8 mouse cellular contexts compared by ENCODE assay signal in the genomic region with DNA sequence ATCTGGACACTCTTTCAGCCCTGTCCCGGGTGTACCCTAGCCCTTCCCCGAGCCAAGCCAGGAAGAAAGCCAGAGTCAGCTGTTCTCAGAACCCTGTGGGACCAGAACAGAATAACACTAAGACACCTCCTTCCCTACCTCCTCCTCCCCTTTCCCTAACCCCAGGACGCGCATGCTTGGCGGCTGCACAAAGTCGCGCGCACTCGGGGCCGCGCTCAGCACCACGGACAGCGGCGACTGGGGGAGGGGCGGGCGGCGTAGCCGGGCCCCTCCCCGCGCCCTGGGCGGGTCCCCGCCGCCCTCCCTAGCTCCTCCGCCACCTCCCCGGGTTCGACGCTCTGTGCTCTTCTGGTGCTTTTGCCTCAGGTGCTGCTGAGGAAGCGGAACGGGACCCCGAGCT. TPM values are rescaled to one million over a fixed set of nuclear protein-coding genes. Genes with fewer than 3 reads are reported as not detected.
DNase-seq lines count a peak whose midpoint lies in the region; ATAC-seq and TF ChIP-seq lines count a peak whose summit lies in the region.

No protein-coding gene starts in this region.

- intact Hi-C loops in gastrocnemius, postnatal 14 days (cut with DNase I; ENCODE audit: low total_unique reads) = no loop called here
- intact Hi-C loops in left cerebral cortex, postnatal 4 days (cut with DNase I) = no loop called here

- H3K27me3 ChIP-seq in intestine, postnatal 0 days (replicated peaks; ENCODE audit: control insufficient read depth, insufficient read depth, low read length) = peaks cover 3% of the 10 kb centered on the region; the same call in 1 of the 2 replicates
- peaks cover 2% of the 10 kb centered on the region for H3K27me3 ChIP-seq in midbrain, embryonic 11.5 days (ENCODE audit: control insufficient read depth, insufficient read depth, low read length)
- peaks cover 3% of the 10 kb centered on the region; the same call in 1 of the 2 replicates for H3K27me3 ChIP-seq in stomach, embryonic 15.5 days (replicated peaks)

- no peak overlapping the region for H3K27ac ChIP-seq in intestine, postnatal 0 days (ENCODE audit: low read depth, low read length)
- peak overlapping the region; percentile 51 for H3K27ac ChIP-seq in midbrain, embryonic 11.5 days (ENCODE audit: low read depth, low read length)
- H3K27ac ChIP-seq in stomach, embryonic 15.5 days = no peak overlapping the region

- ATAC-seq in intestine, postnatal 0 days = peak; percentile 39
- peak; percentile 71 for ATAC-seq in midbrain, embryonic 11.5 days (ENCODE audit: low FRiP score)
- peak; percentile 28; the same call in 1 of the 2 replicates for ATAC-seq in stomach, embryonic 15.5 days (ENCODE audit: insufficient read depth, low FRiP score, low read depth)

- H3K4me2 ChIP-seq in intestine, postnatal 0 days (replicated peaks; ENCODE audit: low read depth) = peak overlapping the region; percentile 95
- peak overlapping the region; percentile 80 for H3K4me2 ChIP-seq in midbrain, embryonic 11.5 days
- peak overlapping the region; percentile 96 for H3K4me2 ChIP-seq in stomach, embryonic 15.5 days

- DNase-seq in layer of hippocampus, adult 11-12 months (ENCODE audit: low spot score) = peak; percentile 73
- no peak for DNase-seq in layer of hippocampus, adult 9-10 months (ENCODE audit: low spot score)
- peak; percentile 83 to 90 for DNase-seq in cerebellum, postnatal 36 days
- DNase-seq in gastrocnemius, postnatal 14 days = peak; percentile 63
- DNase-seq in left cerebral cortex, postnatal 4 days = peak; percentile 89
- peak; percentile 96 for DNase-seq in midbrain, embryonic 11.5 days (ENCODE audit: low spot score, missing footprints)

- H3K4me1 ChIP-seq in intestine, postnatal 0 days (replicated peaks; ENCODE audit: control insufficient read depth, insufficient read depth, low read length) = peaks cover 5% of the 10 kb centered on the region; the same call in 1 of the 2 replicates
- H3K4me1 ChIP-seq in midbrain, embryonic 11.5 days (ENCODE audit: control insufficient read depth, insufficient read depth, low read length) = peaks cover 11% of the 10 kb centered on the region
- H3K4me1 ChIP-seq in stomach, embryonic 15.5 days = peaks cover 8% of the 10 kb centered on the region

- peak overlapping the region; percentile 11; the same call in 1 of the 2 replicates for H3K9ac ChIP-seq in intestine, postnatal 0 days (ENCODE audit: low read depth, low read length)
- H3K9ac ChIP-seq in midbrain, embryonic 11.5 days (ENCODE audit: low read length) = peak overlapping the region; percentile 60
- H3K9ac ChIP-seq in stomach, embryonic 15.5 days = 0 out of 2 replicates have a peak overlapping the region, but pooled peaks have one; percentile 29

- TF ChIP-seq CTCF in intestine, postnatal 0 days (IDR thresholded peaks at IDR 0.05; ENCODE audit: low read depth) = no peak

- WGBS in intestine, postnatal 0 days = 2% methylated on average over 28 of the region's 30 CpGs
- 4% methylated on average over 30 of the region's 30 CpGs for WGBS in midbrain, embryonic 11.5 days
- WGBS in stomach, embryonic 15.5 days = 2% methylated on average over 26 of the region's 30 CpGs

- H3K9me3 ChIP-seq in intestine, postnatal 0 days (ENCODE audit: control insufficient read depth) = no peaks in the 10 kb centered on the region
- H3K9me3 ChIP-seq in midbrain, embryonic 11.5 days (ENCODE audit: control insufficient read depth, low read length) = peaks cover 5% of the 10 kb centered on the region; the same call in 1 of the 2 replicates
- H3K9me3 ChIP-seq in stomach, embryonic 15.5 days = no peaks in the 10 kb centered on the region

- H3K36me3 ChIP-seq in intestine, postnatal 0 days (ENCODE audit: control insufficient read depth, insufficient read depth) = peaks cover 20% of the 10 kb centered on the region; the same call in 1 of the 2 replicates
- H3K36me3 ChIP-seq in midbrain, embryonic 11.5 days (ENCODE audit: control insufficient read depth, insufficient read depth, low read length) = peaks cover 5% of the 10 kb centered on the region; the same call in 1 of the 2 replicates
- H3K36me3 ChIP-seq in stomach, embryonic 15.5 days = peaks cover 7% of the 10 kb centered on the region; the same call in 1 of the 2 replicates

- H3K4me3 ChIP-seq in intestine, postnatal 0 days (ENCODE audit: low read depth, low read length) = peak overlapping the region; percentile 45
- H3K4me3 ChIP-seq in midbrain, embryonic 11.5 days (ENCODE audit: low read depth, low read length) = peak overlapping the region; percentile 46
- peak overlapping the region; percentile 48 for H3K4me3 ChIP-seq in stomach, embryonic 15.5 days (replicated peaks)

RNA-seq across cellular contexts. Expression of a gene that starts 7.3 kb away (rescaled TPM):
- 10 to 100 TPM in 1 of 2 experiments, 1 to 10 TPM in 1; 9.2 to 10.3 TPM for total RNA-seq in gastrocnemius, postnatal 14 days (2021)
- polyA plus RNA-seq in intestine, postnatal 0 days (2015; fragmentation: Nextera tagmentation; extraction: Ambion mirVana) = 35.4 and 35.5 TPM in 2 replicates
- total RNA-seq in left cerebral cortex, postnatal 4 days (2021) = 10 to 100 TPM; 55.9 to 58.9 TPM
- polyA plus RNA-seq in midbrain, embryonic 11.5 days (2014; fragmentation: Nextera tagmentation; extraction: Ambion mirVana) = 63.2 and 66.8 TPM in 2 replicates
- polyA plus RNA-seq in stomach, embryonic 15.5 days (2015; fragmentation: Nextera tagmentation; extraction: Ambion mirVana) = 45.0 and 52.8 TPM in 2 replicates

RNA-seq across cellular contexts. Expression of a gene that starts 7.3 kb away (rescaled TPM):
- total RNA-seq in gastrocnemius, postnatal 14 days (2021) = 1 to 10 TPM; 5.2 to 7.0 TPM
- 8.8 and 9.7 TPM in 2 replicates for polyA plus RNA-seq in intestine, postnatal 0 days (2015; fragmentation: Nextera tagmentation; extraction: Ambion mirVana)
- total RNA-seq in left cerebral cortex, postnatal 4 days (2021) = 10 to 100 TPM; 28.4 to 33.1 TPM
- polyA plus RNA-seq in midbrain, embryonic 11.5 days (2014; fragmentation: Nextera tagmentation; extraction: Ambion mirVana) = 22.2 and 26.2 TPM in 2 replicates
- polyA plus RNA-seq in stomach, embryonic 15.5 days (2015; fragmentation: Nextera tagmentation; extraction: Ambion mirVana) = 14.9 and 15.0 TPM in 2 replicates

RNA-seq across cellular contexts. Expression of a gene that starts 7.6 kb away (rescaled TPM):
- total RNA-seq in gastrocnemius, postnatal 14 days (2021) = under 1 TPM; 0.18 to 0.35 TPM
- polyA plus RNA-seq in intestine, postnatal 0 days (2015; fragmentation: Nextera tagmentation; extraction: Ambion mirVana) = 0.73 and 0.77 TPM in 2 replicates
- 10 to 100 TPM; 39.4 to 40.8 TPM for total RNA-seq in left cerebral cortex, postnatal 4 days (2021)
- 2.1 and 3.3 TPM in 2 replicates for polyA plus RNA-seq in midbrain, embryonic 11.5 days (2014; fragmentation: Nextera tagmentation; extraction: Ambion mirVana)
- 1.2 and 1.4 TPM in 2 replicates for polyA plus RNA-seq in stomach, embryonic 15.5 days (2015; fragmentation: Nextera tagmentation; extraction: Ambion mirVana)

RNA-seq across cellular contexts. Expression of a gene that starts 13.8 kb away (rescaled TPM):
- total RNA-seq in gastrocnemius, postnatal 14 days (2021) = not detected
- polyA plus RNA-seq in intestine, postnatal 0 days (2015; fragmentation: Nextera tagmentation; extraction: Ambion mirVana) = not detected in 2 replicates
- not detected for total RNA-seq in left cerebral cortex, postnatal 4 days (2021)
- not detected in 2 replicates for polyA plus RNA-seq in midbrain, embryonic 11.5 days (2014; fragmentation: Nextera tagmentation; extraction: Ambion mirVana)
- 0.19 TPM in 1 of 2 replicates, not detected in the other for polyA plus RNA-seq in stomach, embryonic 15.5 days (2015; fragmentation: Nextera tagmentation; extraction: Ambion mirVana)

RNA-seq across cellular contexts. Expression of a gene that starts 14.4 kb away (rescaled TPM):
- 1 to 10 TPM; 1.6 to 1.7 TPM for total RNA-seq in gastrocnemius, postnatal 14 days (2021)
- 3.8 and 3.9 TPM in 2 replicates for polyA plus RNA-seq in intestine, postnatal 0 days (2015; fragmentation: Nextera tagmentation; extraction: Ambion mirVana)
- total RNA-seq in left cerebral cortex, postnatal 4 days (2021) = 10 to 100 TPM; 15.5 to 17.9 TPM
- 33.7 and 33.9 TPM in 2 replicates for polyA plus RNA-seq in midbrain, embryonic 11.5 days (2014; fragmentation: Nextera tagmentation; extraction: Ambion mirVana)
- 18.0 and 18.1 TPM in 2 replicates for polyA plus RNA-seq in stomach, embryonic 15.5 days (2015; fragmentation: Nextera tagmentation; extraction: Ambion mirVana)
